Mouse (Mus musculus) ES-CJ7 (cell line): Measurements from ENCODE around the gene Myo1h.

ENCODE experiments used
- DNase-seq: peaks from one replicate; pipeline ENCODE4 v3.0.0; 2011; ENCODE audit warnings: low read depth, low spot score

The Myo1h gene

GRCm38 (mm10) chr5:114384448-114384847, 95.5 kb downstream of the Myo1h start:
- DNase-seq, result no peak

- no peak for DNase-seq
These were observed 104.2 kb downstream of the Myo1h start for GRCm38 (mm10) chr5:114393169-114393568.

- no peak for DNase-seq
These were observed 117.6 kb downstream of the Myo1h start for GRCm38 (mm10) chr5:114406592-114406991.

GRCm38 (mm10) chr5:114407269-114407668, 118.3 kb downstream of the Myo1h start:
- DNase-seq, result no peak

- no peak for DNase-seq
These were observed 118.8 kb downstream of the Myo1h start for GRCm38 (mm10) chr5:114407810-114408209.

GRCm38 (mm10) chr5:114408846-114409245, 119.9 kb downstream of the Myo1h start:
- no peak for DNase-seq

GRCm38 (mm10) chr5:114410429-114410828, 121.5 kb downstream of the Myo1h start:
- no peak for DNase-seq

- DNase-seq, result no peak
These were observed 123.5 kb downstream of the Myo1h start for GRCm38 (mm10) chr5:114412361-114412998.

- DNase-seq, result no peak
These were observed 124.2 kb downstream of the Myo1h start for GRCm38 (mm10) chr5:114413067-114413735.
